Mouse (Mus musculus): ENCODE results near the gene Lamtor3. TPM values are rescaled to one million over a fixed set of nuclear protein-coding genes. Genes with fewer than 3 reads are reported as not detected.
A peak's percentile ranks its signal among the peaks of the same experiment; 100 is the strongest.
"Not testable (repeated sequence)": the region's sequence is repeated elsewhere in the genome, so short reads cannot be mapped to it uniquely, and the experiment has no call there.

Lamtor3 gene
- polyA plus RNA-seq, 1 experiment from 2014 or later: 106 TPM

DNA sequence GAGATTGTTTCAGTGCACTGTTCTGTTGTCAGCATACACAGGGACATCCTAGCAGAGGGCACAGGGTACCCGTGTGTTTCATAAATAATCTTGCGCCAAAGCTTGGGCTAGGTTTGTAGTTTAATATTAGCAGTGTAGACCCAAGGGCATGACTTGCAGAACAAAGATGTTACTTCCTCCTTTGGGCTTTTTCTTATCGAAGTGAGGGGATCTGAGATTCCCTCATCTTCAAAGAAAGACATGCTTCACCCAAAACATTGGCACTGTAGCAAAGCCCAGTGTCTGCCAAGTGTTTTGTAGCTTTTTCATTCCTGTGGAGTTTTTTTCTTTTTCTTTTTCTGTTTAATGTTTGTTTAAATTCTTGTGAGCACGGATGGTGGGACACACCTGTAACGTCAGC is 20.6 kb upstream of the Lamtor3 start:
- no peaks in the 10 kb centered on the region for H3K4me1 ChIP-seq (replicated peaks; ENCODE audit: control insufficient read depth, insufficient read depth)
- H3K4me2 ChIP-seq (replicated peaks; ENCODE audit: low read depth): no peak overlapping the region
- no peaks in the 10 kb centered on the region; the same call in 1 of the 2 replicates for H3K36me3 ChIP-seq (ENCODE audit: control insufficient read depth, insufficient read depth, low read length)
- H3K4me3 ChIP-seq (ENCODE audit: low read depth, low read length): no peak overlapping the region
- no peak overlapping the region for H3K9ac ChIP-seq (ENCODE audit: low read length)
- no peak for DNase-seq (ENCODE audit: low spot score)
- TF ChIP-seq EP300 (optimal IDR thresholded peaks at IDR 0.05) (no peak), CTCF (IDR thresholded peaks at IDR 0.05; ENCODE audit: low read depth) (no peak)
- H3K27ac ChIP-seq (replicated peaks): no peak overlapping the region
- H3K9me3 ChIP-seq (ENCODE audit: control insufficient read depth, low read length): no peaks in the 10 kb centered on the region
- WGBS: 79% methylated on average over 5 of the region's 5 CpGs
- no peak for ATAC-seq (ENCODE audit: low FRiP score, low TSS enrichment)
- H3K27me3 ChIP-seq (ENCODE audit: control insufficient read depth, insufficient read depth, low read length): no peaks in the 10 kb centered on the region

- TF ChIP-seq EP300 (optimal IDR thresholded peaks at IDR 0.05) (no peak), CTCF (IDR thresholded peaks at IDR 0.05; ENCODE audit: low read depth) (no peak)
- H3K4me3 ChIP-seq (ENCODE audit: low read depth, low read length): no peak overlapping the region
- H3K27ac ChIP-seq (replicated peaks): no peak overlapping the region
- H3K9me3 ChIP-seq (ENCODE audit: control insufficient read depth, low read length): no peaks in the 10 kb centered on the region
- no peaks in the 10 kb centered on the region for H3K27me3 ChIP-seq (ENCODE audit: control insufficient read depth, insufficient read depth, low read length)
- WGBS: 66% methylated on average over 10 of the region's 10 CpGs
- DNase-seq (ENCODE audit: low spot score) (no peak), ATAC-seq (ENCODE audit: low FRiP score, low TSS enrichment) (no peak)
- no peak overlapping the region for H3K4me2 ChIP-seq (replicated peaks; ENCODE audit: low read depth)
- no peak overlapping the region for H3K9ac ChIP-seq (ENCODE audit: low read length)
- no peaks in the 10 kb centered on the region for H3K4me1 ChIP-seq (replicated peaks; ENCODE audit: control insufficient read depth, insufficient read depth)
- peaks cover 6% of the 10 kb centered on the region; the same call in 1 of the 2 replicates for H3K36me3 ChIP-seq (ENCODE audit: control insufficient read depth, insufficient read depth, low read length)
These were observed 18.2 kb upstream of the Lamtor3 start for GRCm38 (mm10) chr3:137900149-137900548.

DNA sequence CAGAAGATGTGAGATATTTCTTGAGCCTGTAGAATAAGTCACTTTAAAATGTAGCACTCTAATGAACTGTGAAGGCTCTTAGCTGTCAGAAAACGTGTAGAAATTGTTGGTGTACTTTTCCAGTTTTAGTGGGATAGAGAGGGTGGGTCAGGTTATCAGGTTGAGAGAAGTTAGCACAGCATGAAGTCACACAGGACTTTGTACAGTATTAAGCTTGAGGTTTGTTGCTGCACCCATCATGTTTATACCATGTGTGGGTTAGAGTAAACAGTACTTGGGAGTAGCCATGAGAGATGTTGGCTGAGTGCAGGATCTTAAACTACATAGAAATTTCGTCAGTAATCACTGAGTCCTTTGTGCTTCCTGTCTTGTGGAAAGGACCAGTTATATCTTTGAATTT is 5.2 kb upstream of the Lamtor3 start:
- no peak overlapping the region for H3K4me3 ChIP-seq (ENCODE audit: low read depth, low read length)
- no peak overlapping the region for H3K9ac ChIP-seq (ENCODE audit: low read length)
- ATAC-seq (ENCODE audit: low FRiP score, low TSS enrichment) (peak; percentile 99), DNase-seq (ENCODE audit: low spot score) (no peak)
- peaks cover 4% of the 10 kb centered on the region; the same call in 1 of the 2 replicates for H3K4me1 ChIP-seq (replicated peaks; ENCODE audit: control insufficient read depth, insufficient read depth)
- H3K9me3 ChIP-seq (ENCODE audit: control insufficient read depth, low read length): no peaks in the 10 kb centered on the region
- H3K27me3 ChIP-seq (ENCODE audit: control insufficient read depth, insufficient read depth, low read length): no peaks in the 10 kb centered on the region
- TF ChIP-seq EP300 (optimal IDR thresholded peaks at IDR 0.05) (no peak), CTCF (IDR thresholded peaks at IDR 0.05; ENCODE audit: low read depth) (no peak)
- no peaks in the 10 kb centered on the region for H3K36me3 ChIP-seq (ENCODE audit: control insufficient read depth, insufficient read depth, low read length)
- WGBS: 34% methylated on average over 2 of the region's 2 CpGs
- H3K27ac ChIP-seq (replicated peaks): no peak overlapping the region
- H3K4me2 ChIP-seq (replicated peaks; ENCODE audit: low read depth): no peak overlapping the region

DNA sequence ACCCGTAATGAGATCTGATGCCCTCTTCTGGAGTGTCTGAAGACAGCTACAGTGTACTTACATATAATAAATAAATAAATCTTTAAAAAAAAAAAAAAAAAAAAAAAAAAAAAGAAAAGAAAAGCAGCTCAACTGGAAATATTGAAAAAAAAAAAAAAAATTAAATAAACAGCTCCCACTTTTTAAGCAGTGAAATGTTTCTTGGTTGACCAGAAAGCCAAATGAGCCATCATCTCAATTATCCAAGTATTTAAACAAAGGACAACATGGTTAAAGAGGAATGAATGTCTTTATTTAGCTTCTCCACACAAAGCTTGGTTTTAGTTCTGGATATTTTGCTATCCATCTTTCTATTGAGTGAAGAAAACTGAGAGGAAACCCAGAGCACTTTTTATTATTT is 3.7 kb upstream of the Lamtor3 start:
- not testable (repeated sequence) for H3K27me3 ChIP-seq (ENCODE audit: control insufficient read depth, insufficient read depth, low read length); H3K4me2 ChIP-seq (replicated peaks; ENCODE audit: low read depth); ATAC-seq (ENCODE audit: low FRiP score, low TSS enrichment); DNase-seq (ENCODE audit: low spot score); H3K9ac ChIP-seq (ENCODE audit: low read length); H3K4me3 ChIP-seq (ENCODE audit: low read depth, low read length); H3K9me3 ChIP-seq (ENCODE audit: control insufficient read depth, low read length); H3K4me1 ChIP-seq (replicated peaks; ENCODE audit: control insufficient read depth, insufficient read depth); H3K27ac ChIP-seq (replicated peaks); H3K36me3 ChIP-seq (ENCODE audit: control insufficient read depth, insufficient read depth, low read length)
- no CpG with 5 or more reads among the region's 1 CpGs for WGBS

DNA sequence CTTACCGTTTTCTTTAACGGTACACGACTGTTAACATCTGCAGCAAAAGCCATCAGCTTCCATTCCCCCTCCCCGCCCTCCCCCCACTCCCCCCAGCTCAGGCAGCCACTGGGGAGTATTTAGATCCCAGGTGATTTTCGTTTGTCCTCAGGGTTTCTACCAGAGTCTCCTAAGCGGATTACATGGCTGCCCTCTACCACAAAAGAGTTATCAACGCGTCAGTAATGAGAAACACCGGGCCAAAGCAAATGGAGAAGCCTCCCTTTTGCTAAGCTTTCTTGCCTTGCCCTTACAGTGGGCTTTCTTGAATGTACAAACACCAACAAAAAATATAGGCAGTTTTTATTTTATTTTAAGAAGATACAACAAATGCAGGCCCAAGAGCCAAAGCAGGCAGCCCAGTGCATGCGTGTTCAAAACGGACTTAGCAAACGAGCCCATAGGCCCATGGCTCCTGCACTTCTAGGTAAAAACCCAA is 573 bp upstream of the Lamtor3 start:
- Histone ChIP-seq H3K27ac (replicated peaks) (peak overlapping the region; percentile 66), H3K27me3 (ENCODE audit: control insufficient read depth, insufficient read depth, low read length) (no peaks in the 10 kb centered on the region), H3K4me2 (replicated peaks; ENCODE audit: low read depth) (peak overlapping the region; percentile 49), H3K4me1 (replicated peaks; ENCODE audit: control insufficient read depth, insufficient read depth) (peaks cover 4% of the 10 kb centered on the region; the same call in 1 of the 2 replicates), H3K4me3 (ENCODE audit: low read depth, low read length) (peak overlapping the region; percentile 62), H3K36me3 (ENCODE audit: control insufficient read depth, insufficient read depth, low read length) (peaks cover 7% of the 10 kb centered on the region; the same call in 1 of the 2 replicates), H3K9me3 (ENCODE audit: control insufficient read depth, low read length) (no peaks in the 10 kb centered on the region), H3K9ac (ENCODE audit: low read length) (peak overlapping the region; percentile 32)
- DNase-seq (ENCODE audit: low spot score) (no peak), ATAC-seq (ENCODE audit: low FRiP score, low TSS enrichment) (no peak)
- TF ChIP-seq EP300 (optimal IDR thresholded peaks at IDR 0.05): no peak
- no peak for TF ChIP-seq CTCF (IDR thresholded peaks at IDR 0.05; ENCODE audit: low read depth)
- WGBS: 21% methylated on average over 12 of the region's 12 CpGs

- peak overlapping the region; percentile 83 for H3K9ac ChIP-seq (ENCODE audit: low read length)
- peaks cover 10% of the 10 kb centered on the region; the same call in 1 of the 2 replicates for H3K36me3 ChIP-seq (ENCODE audit: control insufficient read depth, insufficient read depth, low read length)
- peak overlapping the region; percentile 62 for H3K4me3 ChIP-seq (ENCODE audit: low read depth, low read length)
- peak; percentile 64 for ATAC-seq (ENCODE audit: low FRiP score, low TSS enrichment)
- H3K9me3 ChIP-seq (ENCODE audit: control insufficient read depth, low read length): no peaks in the 10 kb centered on the region
- H3K4me2 ChIP-seq (replicated peaks; ENCODE audit: low read depth): peak overlapping the region; percentile 49
- H3K27me3 ChIP-seq (ENCODE audit: control insufficient read depth, insufficient read depth, low read length): no peaks in the 10 kb centered on the region
- 14% methylated on average over 6 of the region's 6 CpGs for WGBS
- peaks cover 4% of the 10 kb centered on the region; the same call in 1 of the 2 replicates for H3K4me1 ChIP-seq (replicated peaks; ENCODE audit: control insufficient read depth, insufficient read depth)
- peak overlapping the region; percentile 85 for H3K27ac ChIP-seq (replicated peaks)
- peak; percentile 24 for DNase-seq (ENCODE audit: low spot score)
- TF ChIP-seq CTCF (IDR thresholded peaks at IDR 0.05; ENCODE audit: low read depth) (no peak), EP300 (optimal IDR thresholded peaks at IDR 0.05) (no peak)
These were observed 616 bp downstream of the Lamtor3 start for GRCm38 (mm10) chr3:137918932-137919311.
